Mouse (Mus musculus): Measurements from ENCODE around the gene Wdfy3. TPM values are rescaled to one million over a fixed set of nuclear protein-coding genes. Genes with fewer than 3 reads are reported as not detected.

The Wdfy3 gene
- polyA plus RNA-seq, 1 experiment from 2014 or later: 43.3 TPM

GRCm38 (mm10) chr5:101895119-101895518, 174.6 kb downstream of the Wdfy3 start:
- H3K27me3 ChIP-seq: no peaks in the 10 kb centered on the region
- no peak overlapping the region for H3K27ac ChIP-seq (replicated peaks)
- H3K9me3 ChIP-seq: no peaks in the 10 kb centered on the region
- peaks cover 88% of the 10 kb centered on the region for H3K36me3 ChIP-seq
- H3K4me2 ChIP-seq (replicated peaks): no peak overlapping the region
- no peaks in the 10 kb centered on the region for H3K4me1 ChIP-seq
- H3K9ac ChIP-seq (replicated peaks): no peak overlapping the region
- H3K4me3 ChIP-seq: no peak overlapping the region
- 92% methylated on average over 11 of the region's 11 CpGs for WGBS
- ATAC-seq (ENCODE audit: low FRiP score, low read depth): no peak

GRCm38 (mm10) chr5:101893820-101894515, 175.8 kb downstream of the Wdfy3 start:
- Histone ChIP-seq H3K9ac (replicated peaks) (no peak overlapping the region), H3K9me3 (no peaks in the 10 kb centered on the region), H3K27me3 (no peaks in the 10 kb centered on the region), H3K4me2 (replicated peaks) (no peak overlapping the region), H3K27ac (replicated peaks) (no peak overlapping the region), H3K36me3 (peaks cover 88% of the 10 kb centered on the region), H3K4me3 (no peak overlapping the region), H3K4me1 (no peaks in the 10 kb centered on the region)
- WGBS: 73% methylated on average over 13 of the region's 13 CpGs
- no peak for ATAC-seq (ENCODE audit: low FRiP score, low read depth)

- WGBS: 91% methylated on average over 6 of the region's 6 CpGs
Measured at GRCm38 (mm10) chr5:101891694-101892416, 177.9 kb downstream of the Wdfy3 start.

GRCm38 (mm10) chr5:101887989-101888388, 181.7 kb downstream of the Wdfy3 start:
- Histone ChIP-seq H3K36me3 (peaks cover 93% of the 10 kb centered on the region), H3K27me3 (no peaks in the 10 kb centered on the region), H3K4me3 (no peak overlapping the region), H3K4me2 (replicated peaks) (no peak overlapping the region), H3K9me3 (no peaks in the 10 kb centered on the region), H3K9ac (replicated peaks) (no peak overlapping the region), H3K27ac (replicated peaks) (no peak overlapping the region), H3K4me1 (no peaks in the 10 kb centered on the region)
- no peak for ATAC-seq (ENCODE audit: low FRiP score, low read depth)
- 96% methylated on average over 19 of the region's 19 CpGs for WGBS

More at GRCm38 (mm10) chr5:101891694-101892416, 177.9 kb downstream of the Wdfy3 start:
- no peak overlapping the region for H3K4me3 ChIP-seq
- H3K4me2 ChIP-seq (replicated peaks): no peak overlapping the region
- H3K27ac ChIP-seq (replicated peaks): no peak overlapping the region
- H3K27me3 ChIP-seq: no peaks in the 10 kb centered on the region
- no peak overlapping the region for H3K9ac ChIP-seq (replicated peaks)
- no peaks in the 10 kb centered on the region for H3K9me3 ChIP-seq
- no peaks in the 10 kb centered on the region for H3K4me1 ChIP-seq
- no peak for ATAC-seq (ENCODE audit: low FRiP score, low read depth)
- H3K36me3 ChIP-seq: peaks cover 94% of the 10 kb centered on the region

GRCm38 (mm10) chr5:101885039-101885438, 184.7 kb downstream of the Wdfy3 start:
- peaks cover 94% of the 10 kb centered on the region for H3K36me3 ChIP-seq
- H3K4me1 ChIP-seq: no peaks in the 10 kb centered on the region
- H3K4me2 ChIP-seq (replicated peaks): no peak overlapping the region
- no peaks in the 10 kb centered on the region for H3K9me3 ChIP-seq
- 90% methylated on average over 12 of the region's 12 CpGs for WGBS
- H3K27ac ChIP-seq (replicated peaks): no peak overlapping the region
- no peak for ATAC-seq (ENCODE audit: low FRiP score, low read depth)
- no peaks in the 10 kb centered on the region for H3K27me3 ChIP-seq
- no peak overlapping the region for H3K9ac ChIP-seq (replicated peaks)
- no peak overlapping the region for H3K4me3 ChIP-seq

- no peaks in the 10 kb centered on the region for H3K27me3 ChIP-seq
- no peak overlapping the region for H3K4me3 ChIP-seq
- no peak overlapping the region for H3K4me2 ChIP-seq (replicated peaks)
- no peak overlapping the region for H3K27ac ChIP-seq (replicated peaks)
- 94% methylated on average over 15 of the region's 15 CpGs for WGBS
- no peak for ATAC-seq (ENCODE audit: low FRiP score, low read depth)
- no peaks in the 10 kb centered on the region for H3K4me1 ChIP-seq
- peaks cover 91% of the 10 kb centered on the region for H3K36me3 ChIP-seq
- no peak overlapping the region for H3K9ac ChIP-seq (replicated peaks)
- H3K9me3 ChIP-seq: no peaks in the 10 kb centered on the region
Measured at GRCm38 (mm10) chr5:101882191-101882590, 187.5 kb downstream of the Wdfy3 start.

GRCm38 (mm10) chr5:101879914-101880313, 189.8 kb downstream of the Wdfy3 start:
- no peak overlapping the region for H3K4me2 ChIP-seq (replicated peaks)
- WGBS: 95% methylated on average over 4 of the region's 4 CpGs
- no peaks in the 10 kb centered on the region for H3K9me3 ChIP-seq
- no peak overlapping the region for H3K4me3 ChIP-seq
- H3K9ac ChIP-seq (replicated peaks): no peak overlapping the region
- H3K4me1 ChIP-seq: no peaks in the 10 kb centered on the region
- peaks cover 88% of the 10 kb centered on the region for H3K36me3 ChIP-seq
- no peak for ATAC-seq (ENCODE audit: low FRiP score, low read depth)
- H3K27me3 ChIP-seq: no peaks in the 10 kb centered on the region
- no peak overlapping the region for H3K27ac ChIP-seq (replicated peaks)

GRCm38 (mm10) chr5:101878403-101878802, 191.3 kb downstream of the Wdfy3 start:
- H3K4me3 ChIP-seq: no peak overlapping the region
- no peak for ATAC-seq (ENCODE audit: low FRiP score, low read depth)

GRCm38 (mm10) chr5:101876185-101876584, 193.5 kb downstream of the Wdfy3 start:
- Histone ChIP-seq H3K4me1 (no peaks in the 10 kb centered on the region), H3K4me2 (replicated peaks) (no peak overlapping the region), H3K9me3 (no peaks in the 10 kb centered on the region), H3K36me3 (peaks cover 88% of the 10 kb centered on the region), H3K4me3 (no peak overlapping the region), H3K27ac (replicated peaks) (no peak overlapping the region), H3K9ac (replicated peaks) (no peak overlapping the region), H3K27me3 (no peaks in the 10 kb centered on the region)
- ATAC-seq (ENCODE audit: low FRiP score, low read depth): no peak
- 86% methylated on average over 4 of the region's 4 CpGs for WGBS

More at GRCm38 (mm10) chr5:101878403-101878802, 191.3 kb downstream of the Wdfy3 start:
- 87% methylated on average over 9 of the region's 9 CpGs for WGBS
- no peaks in the 10 kb centered on the region for H3K4me1 ChIP-seq
- H3K4me2 ChIP-seq (replicated peaks): no peak overlapping the region
- H3K9ac ChIP-seq (replicated peaks): no peak overlapping the region
- H3K27me3 ChIP-seq: no peaks in the 10 kb centered on the region
- H3K27ac ChIP-seq (replicated peaks): no peak overlapping the region
- peaks cover 86% of the 10 kb centered on the region for H3K36me3 ChIP-seq
- H3K9me3 ChIP-seq: no peaks in the 10 kb centered on the region

GRCm38 (mm10) chr5:101866722-101867121, 203.0 kb downstream of the Wdfy3 start:
- H3K27ac ChIP-seq (replicated peaks): no peak overlapping the region
- H3K4me1 ChIP-seq: no peaks in the 10 kb centered on the region
- no peak overlapping the region for H3K9ac ChIP-seq (replicated peaks)
- no peak overlapping the region for H3K4me2 ChIP-seq (replicated peaks)
- H3K9me3 ChIP-seq: no peaks in the 10 kb centered on the region
- H3K27me3 ChIP-seq: no peaks in the 10 kb centered on the region
- WGBS: 89% methylated on average over 2 of the region's 2 CpGs
- H3K36me3 ChIP-seq: peaks cover 94% of the 10 kb centered on the region
- H3K4me3 ChIP-seq: no peak overlapping the region
- ATAC-seq (ENCODE audit: low FRiP score, low read depth): no peak

GRCm38 (mm10) chr5:101863946-101864345, 205.8 kb downstream of the Wdfy3 start:
- H3K4me3 ChIP-seq: no peak overlapping the region
- WGBS: 95% methylated on average over 6 of the region's 6 CpGs
- no peak for ATAC-seq (ENCODE audit: low FRiP score, low read depth)
- no peaks in the 10 kb centered on the region for H3K27me3 ChIP-seq
- no peak overlapping the region for H3K27ac ChIP-seq (replicated peaks)
- no peak overlapping the region for H3K9ac ChIP-seq (replicated peaks)
- no peaks in the 10 kb centered on the region for H3K9me3 ChIP-seq
- H3K4me2 ChIP-seq (replicated peaks): no peak overlapping the region
- no peaks in the 10 kb centered on the region for H3K4me1 ChIP-seq
- H3K36me3 ChIP-seq: peaks cover 90% of the 10 kb centered on the region

- Histone ChIP-seq H3K9ac (replicated peaks) (no peak overlapping the region), H3K9me3 (no peaks in the 10 kb centered on the region), H3K27me3 (no peaks in the 10 kb centered on the region), H3K27ac (replicated peaks) (no peak overlapping the region), H3K4me3 (no peak overlapping the region), H3K36me3 (peaks cover 91% of the 10 kb centered on the region), H3K4me1 (no peaks in the 10 kb centered on the region), H3K4me2 (replicated peaks) (no peak overlapping the region)
- WGBS: 85% methylated on average over 8 of the region's 8 CpGs
- no peak for ATAC-seq (ENCODE audit: low FRiP score, low read depth)
Measured at GRCm38 (mm10) chr5:101862651-101863050, 207.1 kb downstream of the Wdfy3 start.

Measured in midbrain, embryonic 12.5 days (tissue).